Mouse (Mus musculus): Measurements from ENCODE around the gene Ncs1. TPM values are rescaled to one million over a fixed set of nuclear protein-coding genes. Genes with fewer than 3 reads are reported as not detected.

The Ncs1 gene
- polyA plus RNA-seq, 1 experiment from 2014 or later = 153 TPM

- H3K4me2 ChIP-seq = no peak overlapping the region
- no peaks in the 10 kb centered on the region for H3K36me3 ChIP-seq
- no peaks in the 10 kb centered on the region for H3K27me3 ChIP-seq
- WGBS = 81% methylated on average over 22 of the region's 22 CpGs
- no peak for ATAC-seq (ENCODE audit: low read depth)
- H3K9ac ChIP-seq = no peak overlapping the region
- H3K9me3 ChIP-seq = no peaks in the 10 kb centered on the region
- H3K27ac ChIP-seq (replicated peaks) = no peak overlapping the region
- no peaks in the 10 kb centered on the region; the same call in 1 of the 2 replicates for H3K4me1 ChIP-seq (replicated peaks)
- no peak overlapping the region for H3K4me3 ChIP-seq
Measured at GRCm38 (mm10) chr2:31304801-31305665, 59.4 kb downstream of the Ncs1 start.

DNA sequence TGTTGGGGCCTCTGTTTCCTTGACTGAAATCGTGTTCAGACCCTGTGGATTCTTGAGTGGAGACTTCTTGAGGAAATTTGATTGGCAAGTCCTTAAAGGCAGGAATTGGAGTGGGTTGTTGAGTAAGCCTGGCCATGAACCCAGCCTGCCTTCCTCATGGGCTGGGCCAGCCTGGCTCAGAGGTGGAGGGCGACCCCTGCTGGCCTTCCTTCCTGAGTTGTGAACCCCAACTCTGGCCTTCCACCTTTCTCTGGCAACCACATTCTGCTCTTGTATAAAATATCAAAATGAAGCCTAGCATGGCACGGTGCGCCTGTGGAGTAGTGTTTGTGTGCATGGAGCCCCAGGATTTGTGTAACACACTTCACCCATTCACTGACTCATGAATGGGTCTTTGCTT, 60.1 kb downstream of the Ncs1 start:
- ATAC-seq (ENCODE audit: low read depth) = no peak
- WGBS = 51% methylated on average over 4 of the region's 4 CpGs
- H3K4me2 ChIP-seq = no peak overlapping the region
- H3K4me3 ChIP-seq = no peak overlapping the region
- no peak overlapping the region for H3K9ac ChIP-seq
- H3K27me3 ChIP-seq = no peaks in the 10 kb centered on the region; the same call in 1 of the 2 replicates
- no peak overlapping the region for H3K27ac ChIP-seq (replicated peaks)
- no peaks in the 10 kb centered on the region for H3K36me3 ChIP-seq
- H3K4me1 ChIP-seq (replicated peaks) = no peaks in the 10 kb centered on the region; the same call in 1 of the 2 replicates
- H3K9me3 ChIP-seq = no peaks in the 10 kb centered on the region

DNA sequence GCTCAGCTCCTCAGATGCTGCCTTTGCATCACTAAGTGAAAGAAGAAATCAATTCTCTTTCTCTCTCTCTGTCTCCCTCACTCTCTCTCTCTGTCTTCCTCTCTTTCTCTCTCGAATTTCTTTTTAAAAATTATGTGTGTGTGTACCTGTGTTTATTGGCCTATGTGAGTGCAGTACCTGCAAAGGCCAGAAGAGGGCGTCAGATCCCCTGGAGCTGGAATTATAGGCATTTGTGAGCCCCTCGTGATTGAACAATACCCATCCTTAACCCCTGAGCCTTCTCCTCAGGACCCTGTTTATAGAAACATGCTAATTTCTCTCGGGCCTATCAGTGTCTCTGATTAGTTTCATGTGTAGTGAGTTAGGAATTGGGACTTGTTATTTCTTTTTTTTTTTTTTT, 62.6 kb downstream of the Ncs1 start:
- Histone ChIP-seq H3K4me2 (no peak overlapping the region), H3K27ac (replicated peaks) (no peak overlapping the region), H3K4me1 (replicated peaks) (no peaks in the 10 kb centered on the region; the same call in 1 of the 2 replicates), H3K36me3 (no peaks in the 10 kb centered on the region), H3K4me3 (no peak overlapping the region), H3K9me3 (no peaks in the 10 kb centered on the region), H3K9ac (no peak overlapping the region), H3K27me3 (peaks cover 24% of the 10 kb centered on the region)
- no peak for ATAC-seq (ENCODE audit: low read depth)
- WGBS = 66% methylated on average over 4 of the region's 4 CpGs

DNA sequence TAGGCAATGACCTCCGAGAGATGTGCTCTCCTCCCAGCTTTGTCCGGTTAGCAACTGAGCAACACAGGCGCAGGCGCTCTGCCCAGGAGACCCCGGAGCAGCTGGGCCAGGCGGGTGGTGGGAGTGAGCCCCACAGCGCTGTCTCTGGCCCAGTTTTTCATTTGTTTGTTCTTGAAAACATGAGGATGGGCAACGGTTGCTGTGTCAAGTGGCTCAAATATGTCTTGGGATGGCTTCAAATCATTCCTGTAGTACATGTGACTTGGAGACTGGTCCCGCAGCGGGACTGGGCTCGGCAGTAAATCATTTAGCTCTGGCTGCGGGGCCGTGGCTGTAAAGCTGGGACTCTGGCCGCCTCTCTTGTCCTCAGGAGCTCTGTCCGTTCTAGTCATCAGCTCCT, 63.9 kb downstream of the Ncs1 start:
- peaks cover 9% of the 10 kb centered on the region for H3K4me1 ChIP-seq (replicated peaks)
- no peak overlapping the region for H3K9ac ChIP-seq
- H3K36me3 ChIP-seq = no peaks in the 10 kb centered on the region
- WGBS = 37% methylated on average over 15 of the region's 15 CpGs
- ATAC-seq (ENCODE audit: low read depth) = no peak
- no peak overlapping the region for H3K4me2 ChIP-seq
- peaks cover 37% of the 10 kb centered on the region for H3K27me3 ChIP-seq
- H3K27ac ChIP-seq (replicated peaks) = no peak overlapping the region
- H3K4me3 ChIP-seq = no peak overlapping the region
- H3K9me3 ChIP-seq = no peaks in the 10 kb centered on the region

DNA sequence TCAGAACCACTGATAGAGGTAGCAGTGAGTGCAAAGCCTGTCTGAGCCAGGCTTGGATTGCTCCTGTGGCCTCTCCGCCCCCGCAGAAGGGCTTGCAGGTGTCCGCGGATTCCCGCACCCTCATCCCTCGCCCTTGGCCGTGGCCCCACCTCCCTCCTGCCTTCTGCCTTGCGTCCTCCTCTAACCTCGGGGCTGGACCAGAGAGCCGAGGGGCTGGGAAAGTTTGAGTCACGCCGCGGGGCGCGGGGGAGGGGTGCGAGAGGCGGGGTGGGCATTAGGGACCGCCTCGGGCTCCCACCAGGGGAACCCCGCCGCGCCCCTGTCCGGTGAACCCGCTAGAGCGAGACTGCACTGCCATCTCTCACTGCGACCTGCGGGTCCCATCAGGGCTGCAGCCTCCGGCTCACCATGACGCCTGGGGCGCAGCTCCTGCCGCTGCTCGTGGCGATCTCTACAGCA, 68.4 kb downstream of the Ncs1 start, which contains the start of gene Hmcn2:
Gene Hmcn2 (plus strand): TSS at position 409 of the 459 bp plus-strand sequence.
- 3% methylated on average over 33 of the region's 33 CpGs for WGBS
- Histone ChIP-seq H3K36me3 (no peaks in the 10 kb centered on the region), H3K4me3 (peak within 1 kb of the TSS; percentile 25), H3K9me3 (no peaks in the 10 kb centered on the region), H3K4me1 (replicated peaks) (peaks cover 10% of the 10 kb centered on the region), H3K27ac (replicated peaks) (no peak within 1 kb of the TSS), H3K27me3 (peaks cover 79% of the 10 kb centered on the region), H3K9ac (no peak within 1 kb of the TSS), H3K4me2 (peak within 1 kb of the TSS; percentile 40)
- no peak for ATAC-seq (ENCODE audit: low read depth)

- Histone ChIP-seq H3K4me3 (no peak overlapping the region), H3K9me3 (no peaks in the 10 kb centered on the region), H3K27me3 (peaks cover 64% of the 10 kb centered on the region), H3K9ac (no peak overlapping the region), H3K36me3 (no peaks in the 10 kb centered on the region), H3K4me1 (replicated peaks) (peaks cover 10% of the 10 kb centered on the region), H3K4me2 (no peak overlapping the region), H3K27ac (replicated peaks) (no peak overlapping the region)
- peak; percentile 43; the same call in 1 of the 2 replicates for ATAC-seq (ENCODE audit: low read depth)
- WGBS = 23% methylated on average over 2 of the region's 2 CpGs
Measured at GRCm38 (mm10) chr2:31318162-31318561, 72.5 kb downstream of the Ncs1 start.

DNA sequence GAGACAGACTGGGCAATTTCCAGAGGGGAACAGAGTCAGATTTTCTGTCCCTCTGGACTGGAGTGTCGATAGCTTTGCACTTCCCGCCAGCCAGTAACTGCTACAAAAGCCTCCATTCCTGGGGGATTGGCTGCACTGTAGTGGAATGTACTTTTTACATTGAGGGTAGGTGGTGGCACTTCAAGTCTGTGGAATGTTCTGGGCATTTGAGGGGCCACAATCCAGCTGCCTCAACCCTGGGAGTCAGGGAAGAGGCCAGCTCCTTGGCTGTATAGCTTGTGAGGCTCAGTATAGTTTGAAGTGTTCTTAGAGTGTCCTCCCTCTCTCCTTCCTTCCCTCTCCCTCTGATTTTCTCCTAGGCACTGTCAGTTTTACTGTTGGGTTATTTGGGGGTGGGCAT, 73.6 kb downstream of the Ncs1 start:
- Histone ChIP-seq H3K36me3 (no peaks in the 10 kb centered on the region), H3K27me3 (peaks cover 53% of the 10 kb centered on the region), H3K9ac (no peak overlapping the region), H3K4me2 (no peak overlapping the region), H3K9me3 (no peaks in the 10 kb centered on the region), H3K4me1 (replicated peaks) (peaks cover 5% of the 10 kb centered on the region), H3K27ac (replicated peaks) (no peak overlapping the region), H3K4me3 (no peak overlapping the region)
- ATAC-seq (ENCODE audit: low read depth) = no peak
- 81% methylated on average over 2 of the region's 2 CpGs for WGBS

GRCm38 (mm10) chr2:31327186-31327585, 81.6 kb downstream of the Ncs1 start:
- H3K36me3 ChIP-seq = no peaks in the 10 kb centered on the region
- no peak overlapping the region for H3K4me3 ChIP-seq
- 36% methylated on average over 10 of the region's 10 CpGs for WGBS
- no peaks in the 10 kb centered on the region for H3K4me1 ChIP-seq (replicated peaks)
- ATAC-seq (ENCODE audit: low read depth) = no peak
- H3K4me2 ChIP-seq = no peak overlapping the region
- H3K9me3 ChIP-seq = no peaks in the 10 kb centered on the region
- no peak overlapping the region for H3K9ac ChIP-seq
- H3K27ac ChIP-seq (replicated peaks) = no peak overlapping the region
- peaks cover 3% of the 10 kb centered on the region; the same call in 1 of the 2 replicates for H3K27me3 ChIP-seq

GRCm38 (mm10) chr2:31337706-31338330, 92.2 kb downstream of the Ncs1 start:
- Histone ChIP-seq H3K4me1 (replicated peaks) (0 out of 2 replicates have a peak, but pooled peaks cover 8% of the 10 kb centered on the region), H3K27me3 (no peaks in the 10 kb centered on the region), H3K9me3 (no peaks in the 10 kb centered on the region), H3K4me2 (no peak overlapping the region), H3K36me3 (no peaks in the 10 kb centered on the region), H3K9ac (no peak overlapping the region), H3K27ac (replicated peaks) (no peak overlapping the region), H3K4me3 (no peak overlapping the region)
- ATAC-seq (ENCODE audit: low read depth) = no peak
- WGBS = 53% methylated on average over 12 of the region's 12 CpGs

- Histone ChIP-seq H3K27ac (replicated peaks) (no peak overlapping the region), H3K9me3 (0 out of 2 replicates have a peak, but pooled peaks cover 1% of the 10 kb centered on the region), H3K4me2 (no peak overlapping the region), H3K9ac (no peak overlapping the region; the same call in 1 of the 2 replicates), H3K4me1 (replicated peaks) (0 out of 2 replicates have a peak, but pooled peaks cover 8% of the 10 kb centered on the region), H3K4me3 (no peak overlapping the region), H3K27me3 (no peaks in the 10 kb centered on the region), H3K36me3 (no peaks in the 10 kb centered on the region)
- 59% methylated on average over 9 of the region's 9 CpGs for WGBS
- no peak for ATAC-seq (ENCODE audit: low read depth)
Measured at GRCm38 (mm10) chr2:31339826-31340225, 94.2 kb downstream of the Ncs1 start.

DNA sequence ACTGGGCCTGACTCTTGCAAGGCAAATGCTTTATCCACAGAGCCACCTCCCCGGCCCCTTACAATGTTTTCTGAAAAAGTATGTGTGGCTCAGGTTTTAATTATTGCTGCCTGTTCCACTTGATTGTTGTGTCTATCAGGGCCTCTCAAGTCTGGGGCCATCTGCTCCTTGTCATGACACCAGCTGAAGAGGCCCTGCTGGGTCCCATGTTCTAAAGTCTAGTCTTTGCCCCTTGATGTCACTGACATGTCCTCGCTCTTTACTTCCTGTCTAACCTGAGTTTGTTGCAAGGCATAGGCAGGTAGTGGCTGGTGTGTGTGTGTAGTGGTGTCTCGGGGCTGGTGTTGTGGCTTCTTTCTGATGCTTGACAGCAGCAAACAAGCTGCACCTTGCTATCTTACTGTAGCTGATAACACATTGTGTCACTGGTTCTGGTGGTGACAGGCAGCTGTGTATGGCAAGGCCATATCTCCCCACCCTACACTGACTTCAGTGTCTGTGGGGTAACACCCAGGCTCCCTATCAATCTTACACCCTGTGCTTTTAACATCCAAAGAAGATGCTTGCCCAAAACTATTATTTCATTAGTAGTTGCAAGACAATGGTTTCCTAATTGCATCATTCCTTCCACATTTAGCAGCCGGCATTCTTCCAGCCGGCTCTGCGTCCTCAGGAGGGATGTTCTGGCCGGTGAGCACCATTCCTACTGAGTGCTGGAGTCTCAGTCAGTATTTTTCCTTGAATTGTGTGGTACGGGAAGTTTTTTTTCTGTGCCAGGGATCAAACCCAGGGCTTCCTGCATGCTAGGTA, 96.3 kb downstream of the Ncs1 start:
- no peaks in the 10 kb centered on the region for H3K36me3 ChIP-seq
- H3K9ac ChIP-seq = no peak overlapping the region
- 0 out of 2 replicates have a peak, but pooled peaks cover 6% of the 10 kb centered on the region for H3K27me3 ChIP-seq
- no peak overlapping the region for H3K4me3 ChIP-seq
- WGBS = 75% methylated on average over 8 of the region's 8 CpGs
- H3K27ac ChIP-seq (replicated peaks) = no peak overlapping the region
- ATAC-seq (ENCODE audit: low read depth) = no peak
- H3K9me3 ChIP-seq = 0 out of 2 replicates have a peak, but pooled peaks cover 5% of the 10 kb centered on the region
- H3K4me2 ChIP-seq = no peak overlapping the region
- 0 out of 2 replicates have a peak, but pooled peaks cover 8% of the 10 kb centered on the region for H3K4me1 ChIP-seq (replicated peaks)

Measured in neural tube, embryonic 13.5 days (tissue).